ENCODE assay signal across 29 mouse cellular contexts in the genomic region with DNA sequence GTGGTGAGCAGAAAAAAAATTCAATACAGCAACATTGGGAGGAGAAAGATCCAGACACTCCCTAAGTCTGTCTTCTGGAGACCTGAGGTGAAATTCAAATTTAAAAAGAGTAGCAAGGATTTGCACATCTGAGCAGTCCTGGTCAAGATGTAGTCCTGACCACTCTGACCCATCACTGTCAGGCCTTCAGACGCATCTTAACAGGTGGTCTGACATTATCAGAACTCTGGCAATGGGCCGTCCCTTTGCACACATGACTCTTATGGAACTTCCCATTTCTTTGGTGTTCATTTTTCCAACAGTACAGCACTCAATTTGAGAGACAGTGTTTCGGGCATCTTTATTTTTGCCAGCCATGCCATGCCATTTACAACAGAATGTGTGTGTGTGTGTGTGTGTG. TPM values are rescaled to one million over a fixed set of nuclear protein-coding genes. Genes with fewer than 3 reads are reported as not detected.
"Had no signal": no experiment of that assay in that cellular context is flagged by ENCODE, and none has a peak within 500 bp of the region (broad histone marks: within the 10 kb centered on the region; RNA-seq: fewer than 3 reads in every experiment).

No protein-coding gene starts in this region.

- ATAC-seq: forebrain, embryonic 13.5 days; forebrain, embryonic 14.5 days; forebrain, embryonic 15.5 days had no signal

- DNase-seq: cerebellum, adult 8-10 months; cerebellum, adult 9-10 months; cerebellum, adult 9-11 months; cerebellum, postnatal 10 days; cerebellum, postnatal 14 days; cerebellum, postnatal 25 days; cerebellum, postnatal 36 days; embryo, embryonic 11 days; forebrain, postnatal 0 days; gastrocnemius, adult 2 months; gastrocnemius, postnatal 10 days; gastrocnemius, postnatal 14 days; gastrocnemius, postnatal 25 days; gastrocnemius, postnatal 36 days; heart, adult 11 months; heart, adult 18-20 months; heart, adult 2 months had no signal

- H3K27me3 ChIP-seq: embryonic facial prominence, embryonic 12.5 days; embryonic facial prominence, embryonic 13.5 days; embryonic facial prominence, embryonic 15.5 days; forebrain, embryonic 12.5 days; forebrain, embryonic 13.5 days; forebrain, embryonic 15.5 days had no signal

- H3K4me3 ChIP-seq: embryonic facial prominence, embryonic 10.5 days; embryonic facial prominence, embryonic 12.5 days; embryonic facial prominence, embryonic 13.5 days; embryonic facial prominence, embryonic 15.5 days; erythroblast, embryonic 14.5 days; forebrain, embryonic 10.5 days; forebrain, embryonic 12.5 days; forebrain, embryonic 13.5 days; forebrain, embryonic 15.5 days; gastrocnemius, adult 2 months; heart, adult 2 months had no signal

- H3K4me2 ChIP-seq: embryonic facial prominence, embryonic 12.5 days; embryonic facial prominence, embryonic 13.5 days; embryonic facial prominence, embryonic 15.5 days; forebrain, embryonic 12.5 days; forebrain, embryonic 13.5 days; forebrain, embryonic 15.5 days had no signal

- H3K36me3 ChIP-seq: embryonic facial prominence, embryonic 10.5 days; embryonic facial prominence, embryonic 12.5 days; embryonic facial prominence, embryonic 13.5 days; embryonic facial prominence, embryonic 15.5 days; forebrain, embryonic 10.5 days; forebrain, embryonic 12.5 days; forebrain, embryonic 15.5 days had no signal

RNA-seq across cellular contexts. Expression of a gene that starts 12.8 kb away (rescaled TPM):
- total RNA-seq: common myeloid progenitor, adult 5-6 weeks; granulocyte monocyte progenitor cell, adult 5-6 weeks had no signal
- polyA plus RNA-seq: erythroblast, embryonic 14.5 days had no signal
